Mouse (Mus musculus) heart, embryonic 15.5 days (tissue): ENCODE results near the gene Nob1. TPM values are rescaled to one million over a fixed set of nuclear protein-coding genes. Genes with fewer than 3 reads are reported as not detected.
A peak's percentile ranks its signal among the peaks of the same experiment; 100 is the strongest.

ENCODE experiments used
- ATAC-seq: fragments of 200-750 bp; cut with Nextera tagmentation; replicated peaks from 2 replicates; pipeline ENCODE4 v1.8.0; 2017; ENCODE audit warnings: low read depth, moderate TSS enrichment; ENCODE audit not compliant: insufficient number of reproducible peaks, insufficient read depth, low FRiP score
- H3K27ac ChIP-seq: fragments of 300-500 bp; sonication (generic); 2 replicates; pipeline ENCODE4 v1.5.1; 2015; ENCODE audit warnings: mild to moderate bottlenecking, inconsistent platforms
- H3K27me3 ChIP-seq: fragments of 300-500 bp; sonication (generic); 2 replicates; pipeline ENCODE4 v1.6.1; 2015; ENCODE audit warnings: inconsistent platforms
- H3K36me3 ChIP-seq: fragments of 300-500 bp; sonication (generic); 2 replicates; pipeline ENCODE4 v1.6.1; 2015; ENCODE audit warnings: mild to moderate bottlenecking, inconsistent platforms
- H3K4me1 ChIP-seq: fragments of 300-500 bp; sonication (generic); replicated peaks from 2 replicates; pipeline ENCODE4 v1.6.1; 2015; ENCODE audit warnings: inconsistent platforms
- H3K4me2 ChIP-seq: fragments of 300-500 bp; sonication (generic); 2 replicates; pipeline ENCODE4 v1.6.1; 2015; ENCODE audit warnings: inconsistent platforms, mild to moderate bottlenecking, moderate library complexity
- H3K4me3 ChIP-seq: fragments of 300-500 bp; sonication (generic); 2 replicates; pipeline ENCODE4 v1.5.1; 2015; ENCODE audit warnings: mild to moderate bottlenecking, inconsistent platforms
- H3K9ac ChIP-seq: fragments of 300-500 bp; sonication (generic); 2 replicates; pipeline ENCODE4 v1.6.1; 2015; ENCODE audit warnings: mild to moderate bottlenecking, inconsistent platforms
- H3K9me3 ChIP-seq: fragments of 300-500 bp; sonication (generic); replicated peaks from 2 replicates; pipeline ENCODE4 v1.6.1; 2016; ENCODE audit warnings: inconsistent platforms
- WGBS: fragments of 180-500 bp; shearing (Covaris S2); methylation state at CpG from one replicate; pipeline ENCODE4 v1.1.7; 2015; ENCODE audit warnings: mixed read lengths; 5-methylcytosine and 5-hydroxymethylcytosine counted together
- polyA plus RNA-seq: library from polyadenylated mRNA; unstranded; fragments of >200 nt; fragmentation: Nextera tagmentation; extraction: Ambion mirVana; gene quantifications from 2 replicates; pipeline ENCODE4 v1.2.1, GENCODE M21; 2015

Gene Nob1
- polyA plus RNA-seq, 1 experiment from 2014 or later: 44.4 TPM

DNA sequence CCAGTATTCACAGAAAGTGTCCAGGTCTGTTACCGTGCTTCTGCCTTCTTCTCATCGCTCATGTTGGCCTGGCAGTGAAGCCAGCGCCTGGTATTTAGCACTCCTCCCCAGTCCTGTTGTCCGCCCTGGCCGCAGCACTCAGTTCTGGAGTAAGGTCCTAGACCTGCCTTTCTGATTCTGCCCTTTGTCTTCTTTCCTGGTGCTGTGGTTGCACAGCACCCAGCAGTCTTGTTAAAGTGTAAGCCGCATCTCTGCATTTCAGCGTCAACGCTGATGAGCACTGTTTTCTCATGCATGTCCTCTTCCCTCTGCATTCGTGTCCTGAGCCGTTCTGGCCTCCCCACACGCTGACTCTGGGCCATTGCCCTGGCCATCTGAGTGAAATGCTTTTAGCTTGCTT, 28.5 kb upstream of the Nob1 start:
- no peak overlapping the region for H3K27ac ChIP-seq
- no peak overlapping the region for H3K9ac ChIP-seq
- peaks cover 7% of the 10 kb centered on the region for H3K4me1 ChIP-seq
- no peak overlapping the region for H3K4me2 ChIP-seq
- H3K4me3 ChIP-seq: no peak overlapping the region
- H3K9me3 ChIP-seq: no peaks in the 10 kb centered on the region
- WGBS: 93% methylated on average over 11 of the region's 11 CpGs
- H3K27me3 ChIP-seq: no peaks in the 10 kb centered on the region
- peaks cover 9% of the 10 kb centered on the region; the same call in 1 of the 2 replicates for H3K36me3 ChIP-seq
- ATAC-seq: no peak

- H3K9ac ChIP-seq: no peak overlapping the region
- 81% methylated on average over 13 of the region's 13 CpGs for WGBS
Observed at GRCm38 (mm10) chr8:107451414-107452066, 26.7 kb upstream of the Nob1 start.

DNA sequence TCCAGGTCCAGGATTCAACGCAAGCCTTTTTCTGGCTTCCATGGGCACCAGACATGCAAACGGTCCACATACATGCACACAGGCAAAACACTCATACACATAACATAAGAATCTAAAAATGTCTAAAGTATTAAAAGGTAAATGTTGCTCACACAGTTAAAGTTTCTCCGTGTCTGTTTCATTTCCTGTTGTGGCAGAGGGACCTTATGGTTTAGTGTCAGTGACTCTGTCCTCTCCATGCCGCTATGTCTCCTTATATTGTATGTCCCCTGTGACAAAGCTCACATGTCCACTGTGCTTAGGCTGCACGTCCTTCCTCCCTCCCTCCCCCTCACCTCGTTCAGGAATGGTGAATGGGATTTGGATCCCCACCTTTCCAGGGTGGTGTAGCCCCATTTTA, 24.8 kb upstream of the Nob1 start:
- no peak overlapping the region for H3K4me2 ChIP-seq
- peaks cover 5% of the 10 kb centered on the region; the same call in 1 of the 2 replicates for H3K36me3 ChIP-seq
- H3K4me1 ChIP-seq: peaks cover 7% of the 10 kb centered on the region
- H3K9me3 ChIP-seq: no peaks in the 10 kb centered on the region
- 67% methylated on average over 6 of the region's 6 CpGs for WGBS
- H3K27me3 ChIP-seq: no peaks in the 10 kb centered on the region
- H3K4me3 ChIP-seq: no peak overlapping the region
- ATAC-seq: no peak
- H3K9ac ChIP-seq: no peak overlapping the region
- no peak overlapping the region for H3K27ac ChIP-seq

More at GRCm38 (mm10) chr8:107451414-107452066, 26.7 kb upstream of the Nob1 start:
- Histone ChIP-seq H3K36me3 (peaks cover 5% of the 10 kb centered on the region; the same call in 1 of the 2 replicates), H3K9me3 (no peaks in the 10 kb centered on the region), H3K4me3 (no peak overlapping the region), H3K27me3 (no peaks in the 10 kb centered on the region), H3K27ac (no peak overlapping the region), H3K4me2 (no peak overlapping the region), H3K4me1 (peaks cover 7% of the 10 kb centered on the region)
- ATAC-seq: no peak

DNA sequence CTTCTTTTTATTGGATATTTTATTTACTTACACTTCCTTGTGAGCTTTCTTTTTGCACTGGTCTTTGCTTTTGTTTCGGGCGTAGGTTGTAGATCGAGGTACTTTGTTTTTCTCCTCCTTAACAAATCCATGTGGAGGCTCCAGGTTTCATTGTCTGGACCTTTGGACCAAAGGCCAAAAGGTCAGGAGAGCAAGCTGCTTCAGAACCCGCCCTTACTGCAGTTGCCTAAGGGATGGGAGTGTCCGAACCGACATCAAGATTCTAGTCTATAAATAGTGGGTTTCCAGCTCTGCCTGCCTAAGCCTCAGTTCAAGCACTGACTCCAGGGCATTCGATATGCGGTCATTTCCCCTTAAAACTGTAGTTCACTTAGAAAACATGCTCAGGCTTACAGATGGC, 24.3 kb upstream of the Nob1 start:
- Histone ChIP-seq H3K4me2 (no peak overlapping the region), H3K9me3 (no peaks in the 10 kb centered on the region), H3K27ac (no peak overlapping the region), H3K4me3 (no peak overlapping the region), H3K36me3 (peaks cover 5% of the 10 kb centered on the region; the same call in 1 of the 2 replicates), H3K9ac (no peak overlapping the region), H3K27me3 (no peaks in the 10 kb centered on the region), H3K4me1 (peaks cover 10% of the 10 kb centered on the region)
- no peak for ATAC-seq
- WGBS: 58% methylated on average over 8 of the region's 8 CpGs

DNA sequence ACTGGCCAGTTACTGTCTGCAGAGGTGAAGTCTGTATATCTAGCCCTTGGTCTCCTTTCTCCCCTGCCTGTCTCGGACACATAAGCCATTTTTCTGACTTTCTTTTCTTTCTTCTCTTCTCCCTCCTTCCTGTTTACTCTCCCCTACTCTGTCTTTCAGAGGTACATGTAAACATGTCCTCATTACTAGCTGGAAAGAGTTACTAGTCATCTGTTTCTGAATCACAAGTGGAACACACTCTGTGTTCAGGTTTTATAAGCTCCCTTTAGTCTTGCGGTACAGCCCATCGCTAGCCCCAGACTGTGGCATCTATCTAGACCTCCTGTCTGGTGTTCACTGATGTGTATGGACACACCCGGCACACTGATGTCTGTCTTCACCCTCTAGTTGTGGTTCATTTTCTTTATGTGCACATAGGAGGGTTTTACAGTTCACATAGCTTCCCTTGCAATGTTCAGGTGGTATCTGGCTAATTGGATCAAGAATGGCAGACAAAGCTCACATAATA, 23.6 kb upstream of the Nob1 start:
- 81% methylated on average over 4 of the region's 4 CpGs for WGBS
- Histone ChIP-seq H3K4me3 (no peak overlapping the region), H3K9me3 (no peaks in the 10 kb centered on the region), H3K9ac (no peak overlapping the region), H3K27me3 (no peaks in the 10 kb centered on the region), H3K27ac (no peak overlapping the region), H3K4me2 (no peak overlapping the region), H3K4me1 (peaks cover 10% of the 10 kb centered on the region), H3K36me3 (peaks cover under 1% of the 10 kb centered on the region; the same call in 1 of the 2 replicates)
- ATAC-seq: no peak

GRCm38 (mm10) chr8:107447713-107448112, 22.9 kb upstream of the Nob1 start:
- no peak for ATAC-seq
- no peak overlapping the region for H3K27ac ChIP-seq
- no peaks in the 10 kb centered on the region for H3K27me3 ChIP-seq
- H3K4me3 ChIP-seq: no peak overlapping the region
- no peak overlapping the region for H3K4me2 ChIP-seq
- peaks cover 13% of the 10 kb centered on the region for H3K4me1 ChIP-seq
- H3K9me3 ChIP-seq: no peaks in the 10 kb centered on the region
- no peaks in the 10 kb centered on the region for H3K36me3 ChIP-seq
- H3K9ac ChIP-seq: no peak overlapping the region

DNA sequence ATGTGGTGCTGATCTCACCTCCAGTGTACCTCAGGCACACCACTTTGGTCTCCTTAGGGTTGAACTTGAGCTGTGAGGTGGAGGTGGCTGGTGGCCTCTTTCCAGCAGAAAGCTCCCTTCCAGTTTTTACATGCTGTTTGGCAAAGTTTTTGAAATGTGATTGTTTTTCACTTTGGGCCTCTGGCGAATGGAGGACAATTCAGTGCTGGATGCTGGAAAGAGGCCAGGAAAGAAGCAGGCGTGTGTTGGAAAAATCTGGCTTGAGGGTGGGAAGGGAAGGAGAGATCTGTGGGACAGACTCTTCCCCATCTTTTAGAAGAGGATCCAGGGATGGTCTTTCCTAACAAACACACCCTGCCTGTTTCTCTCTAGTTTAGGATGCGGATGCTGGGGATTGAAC, 19.8 kb upstream of the Nob1 start:
- Histone ChIP-seq H3K9ac (no peak overlapping the region), H3K36me3 (no peaks in the 10 kb centered on the region), H3K4me1 (peaks cover 12% of the 10 kb centered on the region), H3K4me2 (no peak overlapping the region), H3K27ac (peak overlapping the region; percentile 39; the same call in 1 of the 2 replicates), H3K9me3 (no peaks in the 10 kb centered on the region), H3K4me3 (no peak overlapping the region), H3K27me3 (no peaks in the 10 kb centered on the region)
- no peak for ATAC-seq
- 52% methylated on average over 3 of the region's 3 CpGs for WGBS

- no peak overlapping the region for H3K9ac ChIP-seq
- no peak overlapping the region for H3K4me3 ChIP-seq
- H3K4me1 ChIP-seq: peaks cover 20% of the 10 kb centered on the region
- no peak for ATAC-seq
- WGBS: 81% methylated on average over 3 of the region's 3 CpGs
- H3K9me3 ChIP-seq: no peaks in the 10 kb centered on the region
- no peak overlapping the region for H3K4me2 ChIP-seq
- no peak overlapping the region for H3K27ac ChIP-seq
- H3K36me3 ChIP-seq: no peaks in the 10 kb centered on the region
- H3K27me3 ChIP-seq: no peaks in the 10 kb centered on the region
Observed at GRCm38 (mm10) chr8:107439880-107440625, 15.2 kb upstream of the Nob1 start.

DNA sequence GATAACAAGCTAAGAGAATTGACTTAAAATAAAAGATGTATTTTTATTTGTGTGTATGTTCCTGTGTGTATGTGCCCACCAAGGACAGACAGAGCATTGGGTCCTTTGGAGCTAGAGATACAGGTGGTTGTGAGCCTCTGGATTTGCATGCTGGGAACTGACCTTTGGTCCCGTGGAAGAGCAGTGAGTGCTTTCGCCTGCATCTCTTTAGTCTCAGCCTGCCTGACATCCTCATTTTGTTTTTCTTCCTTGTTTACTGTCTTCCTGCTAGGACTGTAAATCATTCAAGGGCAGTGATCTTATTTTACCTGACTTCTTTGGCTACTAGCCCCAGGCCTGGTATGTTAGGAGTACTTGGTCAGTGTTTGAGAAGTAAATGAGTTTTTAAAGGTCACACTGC, 12.9 kb upstream of the Nob1 start:
- no peak for ATAC-seq
- no peaks in the 10 kb centered on the region for H3K27me3 ChIP-seq
- no peak overlapping the region for H3K9ac ChIP-seq
- H3K9me3 ChIP-seq: no peaks in the 10 kb centered on the region
- no peak overlapping the region for H3K4me2 ChIP-seq
- no peak overlapping the region for H3K27ac ChIP-seq
- 87% methylated on average over 2 of the region's 2 CpGs for WGBS
- no peaks in the 10 kb centered on the region for H3K36me3 ChIP-seq
- no peak overlapping the region for H3K4me3 ChIP-seq
- peaks cover 14% of the 10 kb centered on the region for H3K4me1 ChIP-seq

- Histone ChIP-seq H3K9ac (peak overlapping the region; percentile 92), H3K27ac (peak overlapping the region; percentile 85), H3K4me3 (peak overlapping the region; percentile 88), H3K9me3 (no peaks in the 10 kb centered on the region), H3K4me2 (peak overlapping the region; percentile 75), H3K4me1 (peaks cover 14% of the 10 kb centered on the region), H3K36me3 (no peaks in the 10 kb centered on the region), H3K27me3 (no peaks in the 10 kb centered on the region)
- WGBS: 4% methylated on average over 16 of the region's 16 CpGs
- ATAC-seq: peak; percentile 20
Observed at GRCm38 (mm10) chr8:107436841-107437421, 12.1 kb upstream of the Nob1 start.

DNA sequence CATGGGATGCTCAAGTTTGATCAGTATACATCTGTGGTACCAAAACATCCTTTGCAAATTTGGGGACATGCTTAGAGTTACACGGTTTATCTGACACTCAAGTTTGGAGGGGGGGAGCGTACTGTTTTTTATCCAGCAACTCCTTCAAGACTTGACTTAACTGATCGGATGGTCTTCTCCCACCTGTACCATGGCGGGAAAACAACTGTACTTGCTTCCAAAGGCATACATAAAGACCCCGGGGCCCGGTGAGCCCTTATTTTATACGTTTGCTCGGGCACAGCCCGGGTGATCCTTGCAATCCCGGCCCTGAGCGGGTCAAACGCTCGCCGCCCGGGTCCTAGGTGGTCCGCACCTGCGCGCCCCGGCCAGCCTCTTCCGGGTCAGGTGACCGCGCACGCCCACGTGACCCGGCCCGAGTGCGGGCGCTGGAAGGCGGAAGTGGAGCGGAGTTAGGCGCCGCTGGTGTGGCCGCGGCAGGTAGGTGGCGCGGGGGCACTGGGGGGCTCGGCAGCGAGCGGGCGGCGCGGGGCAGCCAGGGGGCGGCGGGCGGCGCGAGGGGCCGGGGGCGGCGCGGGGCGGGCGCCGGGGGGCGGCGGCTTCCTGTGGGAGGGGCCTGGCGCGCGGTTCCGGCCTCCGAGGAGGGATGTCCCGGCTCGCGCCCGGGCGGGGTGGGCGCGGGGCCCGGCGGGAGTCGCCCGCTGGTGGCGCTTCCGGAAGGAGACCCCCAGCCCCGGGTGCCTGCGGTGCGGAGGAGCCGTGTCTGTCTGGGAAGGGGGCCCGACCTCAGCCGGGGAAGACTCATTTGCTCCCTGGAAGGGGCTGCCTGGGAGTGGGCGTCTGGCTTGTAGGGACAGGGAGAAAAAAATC, 11.3 kb upstream of the Nob1 start, which contains the start of gene Wwp2:
Gene Wwp2 (plus strand): TSS at position 404 of the 870 bp plus-strand sequence.
- Histone ChIP-seq H3K4me3 (peak within 1 kb of the TSS; percentile 88), H3K9me3 (no peaks in the 10 kb centered on the region), H3K36me3 (no peaks in the 10 kb centered on the region), H3K27me3 (no peaks in the 10 kb centered on the region), H3K4me2 (peak within 1 kb of the TSS; percentile 75), H3K4me1 (peaks cover 14% of the 10 kb centered on the region), H3K9ac (peak within 1 kb of the TSS; percentile 92), H3K27ac (peak within 1 kb of the TSS; percentile 85)
- WGBS: under 1% methylated on average over 62 of the region's 81 CpGs
- ATAC-seq: peak; percentile 87
